Mouse (Mus musculus): ENCODE measurements around the gene Rab11fip5. TPM values are rescaled to one million over a fixed set of nuclear protein-coding genes. Genes with fewer than 3 reads are reported as not detected.

Rab11fip5 gene
- polyA plus RNA-seq, 1 experiment from 2014 or later: 15.0 TPM

DNA sequence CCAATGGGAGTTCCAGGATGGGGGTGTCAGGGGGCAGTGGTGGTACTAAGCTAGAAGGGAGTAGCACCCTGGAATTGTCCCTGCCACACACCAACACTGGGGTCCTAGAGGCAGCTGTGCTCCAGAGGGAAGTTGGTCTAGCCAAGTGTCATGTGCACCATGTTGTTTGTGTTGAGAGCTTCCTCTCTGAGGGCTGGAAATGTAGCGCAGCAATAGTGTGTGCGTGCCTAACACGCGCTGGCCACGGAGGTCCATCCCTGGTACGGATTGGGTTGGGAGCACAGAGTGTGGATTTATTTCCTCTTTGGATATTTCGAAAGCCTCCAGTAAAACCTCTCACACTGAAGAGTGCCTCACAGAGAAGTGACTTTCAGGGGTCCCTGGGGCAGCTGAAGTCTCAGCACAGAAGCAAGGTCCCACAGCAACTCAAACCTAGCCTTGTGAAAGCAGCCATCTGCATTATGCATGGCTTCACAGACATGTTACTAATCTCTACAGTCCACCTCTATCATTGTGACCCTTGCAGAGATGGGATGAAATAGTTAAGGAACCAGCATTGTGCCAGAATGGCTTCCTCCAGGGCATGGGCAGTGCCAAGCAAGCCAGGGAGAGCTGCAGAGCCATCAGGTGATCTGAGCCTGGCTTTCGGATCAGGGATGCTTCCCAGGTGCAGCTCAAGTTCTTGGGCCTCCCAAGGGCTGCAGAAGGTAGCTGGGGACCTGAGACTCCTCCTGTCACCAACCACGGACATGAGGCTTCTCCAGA, 3.6 kb downstream of the Rab11fip5 start:
- Histone ChIP-seq H3K4me1 (ENCODE audit: control insufficient read depth, insufficient read depth, low read length) (peaks cover 29% of the 10 kb centered on the region), H3K27ac (replicated peaks; ENCODE audit: low read depth, low read length) (no peak overlapping the region), H3K9me3 (ENCODE audit: control insufficient read depth, low read length) (no peaks in the 10 kb centered on the region), H3K4me2 (ENCODE audit: low read length) (no peak overlapping the region), H3K4me3 (replicated peaks; ENCODE audit: low read depth, low read length) (no peak overlapping the region), H3K9ac (replicated peaks; ENCODE audit: low read length) (no peak overlapping the region), H3K27me3 (ENCODE audit: control insufficient read depth, insufficient read depth, low read length) (no peaks in the 10 kb centered on the region), H3K36me3 (ENCODE audit: control insufficient read depth, insufficient read depth, low read length) (no peaks in the 10 kb centered on the region)
- DNase-seq: no peak
- WGBS: 89% methylated on average over 9 of the region's 9 CpGs
- no peak for ATAC-seq (ENCODE audit: low FRiP score, low TSS enrichment)

GRCm38 (mm10) chr6:85370041-85370440, 4.4 kb downstream of the Rab11fip5 start:
- Histone ChIP-seq H3K9ac (replicated peaks; ENCODE audit: low read length) (no peak overlapping the region), H3K27ac (replicated peaks; ENCODE audit: low read depth, low read length) (no peak overlapping the region), H3K9me3 (ENCODE audit: control insufficient read depth, low read length) (no peaks in the 10 kb centered on the region)

DNA sequence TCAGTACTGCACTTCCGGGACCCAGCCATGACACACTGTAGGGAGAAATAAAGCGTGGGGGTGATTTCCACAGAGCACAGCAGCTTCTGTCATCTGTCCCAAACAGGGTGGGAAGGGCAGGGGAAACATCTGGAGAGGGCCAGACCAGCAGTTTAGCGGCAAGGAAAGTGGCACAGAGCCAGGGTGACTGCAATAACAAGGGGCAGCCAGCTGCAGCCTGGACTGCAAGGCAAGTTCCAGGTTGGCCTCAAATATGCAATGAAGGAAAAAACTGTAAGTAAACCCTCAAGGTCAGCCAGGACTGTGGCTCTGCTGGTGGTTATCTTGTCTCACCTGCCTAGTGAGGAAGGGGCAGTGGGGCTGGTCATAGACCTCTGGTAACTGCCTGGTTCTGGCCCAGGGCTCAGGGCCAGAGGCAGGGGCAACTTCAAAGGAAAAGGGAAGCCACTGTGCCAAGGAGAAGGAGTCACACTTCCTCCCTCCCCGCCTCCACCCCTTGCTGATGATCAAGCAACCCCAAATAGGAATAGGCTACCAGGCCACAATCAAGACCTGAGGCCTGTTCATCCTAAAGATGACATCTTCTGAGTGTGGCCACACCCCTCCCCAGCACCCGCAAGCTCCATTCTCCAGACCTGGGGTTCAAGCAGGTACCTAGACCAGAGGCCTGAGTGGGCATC, 5.1 kb downstream of the Rab11fip5 start:
- DNase-seq: peak; percentile 21

More at GRCm38 (mm10) chr6:85370041-85370440, 4.4 kb downstream of the Rab11fip5 start:
- 90% methylated on average over 5 of the region's 5 CpGs for WGBS
- Histone ChIP-seq H3K4me1 (ENCODE audit: control insufficient read depth, insufficient read depth, low read length) (peaks cover 29% of the 10 kb centered on the region), H3K4me3 (replicated peaks; ENCODE audit: low read depth, low read length) (no peak overlapping the region), H3K27me3 (ENCODE audit: control insufficient read depth, insufficient read depth, low read length) (no peaks in the 10 kb centered on the region), H3K36me3 (ENCODE audit: control insufficient read depth, insufficient read depth, low read length) (no peaks in the 10 kb centered on the region), H3K4me2 (ENCODE audit: low read length) (no peak overlapping the region)
- ATAC-seq (ENCODE audit: low FRiP score, low TSS enrichment) (no peak), DNase-seq (no peak)

DNA sequence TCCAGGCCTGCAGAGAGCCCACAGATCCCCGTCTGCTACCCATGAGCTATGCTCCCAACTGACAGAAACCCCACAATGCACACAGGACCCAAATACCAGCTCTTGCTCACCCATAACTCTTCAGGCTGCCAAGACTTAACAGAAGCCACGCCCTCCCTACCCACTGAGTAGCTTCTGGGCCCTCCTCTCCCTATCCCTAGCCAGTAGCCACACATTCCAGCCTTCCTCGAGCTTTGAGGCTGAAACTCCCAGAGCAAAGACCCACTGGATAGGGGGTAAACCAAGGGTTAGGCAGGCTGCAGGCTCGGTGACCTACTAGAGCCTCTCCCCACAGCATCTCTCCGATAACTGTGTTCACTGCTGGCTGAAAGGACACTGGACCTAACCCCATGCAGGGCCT, 5.7 kb downstream of the Rab11fip5 start:
- Histone ChIP-seq H3K9ac (replicated peaks; ENCODE audit: low read length) (no peak overlapping the region), H3K27me3 (ENCODE audit: control insufficient read depth, insufficient read depth, low read length) (no peaks in the 10 kb centered on the region), H3K36me3 (ENCODE audit: control insufficient read depth, insufficient read depth, low read length) (no peaks in the 10 kb centered on the region), H3K4me1 (ENCODE audit: control insufficient read depth, insufficient read depth, low read length) (peaks cover 27% of the 10 kb centered on the region), H3K27ac (replicated peaks; ENCODE audit: low read depth, low read length) (no peak overlapping the region), H3K9me3 (ENCODE audit: control insufficient read depth, low read length) (no peaks in the 10 kb centered on the region), H3K4me3 (replicated peaks; ENCODE audit: low read depth, low read length) (no peak overlapping the region), H3K4me2 (ENCODE audit: low read length) (no peak overlapping the region)
- WGBS: 67% methylated on average over 5 of the region's 5 CpGs
- ATAC-seq (ENCODE audit: low FRiP score, low TSS enrichment) (no peak), DNase-seq (no peak)

More for the DNA sequence above, 5.1 kb downstream of the Rab11fip5 start:
- H3K4me1 ChIP-seq (ENCODE audit: control insufficient read depth, insufficient read depth, low read length): peaks cover 29% of the 10 kb centered on the region
- 90% methylated on average over 5 of the region's 5 CpGs for WGBS
- ATAC-seq (ENCODE audit: low FRiP score, low TSS enrichment): no peak
- H3K4me3 ChIP-seq (replicated peaks; ENCODE audit: low read depth, low read length): no peak overlapping the region
- no peaks in the 10 kb centered on the region for H3K27me3 ChIP-seq (ENCODE audit: control insufficient read depth, insufficient read depth, low read length)
- no peaks in the 10 kb centered on the region for H3K9me3 ChIP-seq (ENCODE audit: control insufficient read depth, low read length)
- H3K27ac ChIP-seq (replicated peaks; ENCODE audit: low read depth, low read length): no peak overlapping the region
- H3K4me2 ChIP-seq (ENCODE audit: low read length): no peak overlapping the region
- H3K9ac ChIP-seq (replicated peaks; ENCODE audit: low read length): no peak overlapping the region
- no peaks in the 10 kb centered on the region for H3K36me3 ChIP-seq (ENCODE audit: control insufficient read depth, insufficient read depth, low read length)

- H3K27me3 ChIP-seq (ENCODE audit: control insufficient read depth, insufficient read depth, low read length): no peaks in the 10 kb centered on the region
- no peak overlapping the region for H3K4me3 ChIP-seq (replicated peaks; ENCODE audit: low read depth, low read length)
- 76% methylated on average over 1 of the region's 1 CpGs for WGBS
- H3K4me2 ChIP-seq (ENCODE audit: low read length): no peak overlapping the region
- no peaks in the 10 kb centered on the region for H3K36me3 ChIP-seq (ENCODE audit: control insufficient read depth, insufficient read depth, low read length)
- H3K9me3 ChIP-seq (ENCODE audit: control insufficient read depth, low read length): no peaks in the 10 kb centered on the region
- ATAC-seq (ENCODE audit: low FRiP score, low TSS enrichment) (no peak), DNase-seq (no peak)
- peaks cover 21% of the 10 kb centered on the region for H3K4me1 ChIP-seq (ENCODE audit: control insufficient read depth, insufficient read depth, low read length)
- no peak overlapping the region for H3K9ac ChIP-seq (replicated peaks; ENCODE audit: low read length)
- H3K27ac ChIP-seq (replicated peaks; ENCODE audit: low read depth, low read length): no peak overlapping the region
Measured at GRCm38 (mm10) chr6:85368166-85368565, 6.3 kb downstream of the Rab11fip5 start.

DNA sequence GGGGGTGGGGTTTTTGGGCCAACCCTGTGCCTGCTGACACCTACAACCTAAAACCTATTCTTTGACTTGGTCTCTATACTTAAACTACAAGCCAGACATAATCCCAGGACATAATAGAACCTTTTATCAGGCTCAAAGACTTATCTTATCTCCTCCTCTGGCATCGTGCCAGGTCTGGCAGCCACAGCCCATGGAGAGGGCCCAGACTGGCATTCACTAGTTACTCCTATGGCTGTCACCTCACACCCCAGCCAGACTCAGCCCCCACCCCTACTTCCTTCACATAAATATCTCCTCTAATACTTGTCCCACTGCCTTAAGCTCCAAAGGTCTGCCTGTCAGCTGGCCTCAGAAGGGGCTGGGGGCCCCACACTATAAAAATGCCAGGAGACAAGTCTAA, 8.0 kb downstream of the Rab11fip5 start:
- H3K4me2 ChIP-seq (ENCODE audit: low read length): no peak overlapping the region
- H3K9me3 ChIP-seq (ENCODE audit: control insufficient read depth, low read length): no peaks in the 10 kb centered on the region
- H3K27me3 ChIP-seq (ENCODE audit: control insufficient read depth, insufficient read depth, low read length): no peaks in the 10 kb centered on the region
- peaks cover 6% of the 10 kb centered on the region; the same call in 1 of the 2 replicates for H3K4me1 ChIP-seq (ENCODE audit: control insufficient read depth, insufficient read depth, low read length)
- DNase-seq (peak; percentile 25), ATAC-seq (ENCODE audit: low FRiP score, low TSS enrichment) (no peak)
- H3K27ac ChIP-seq (replicated peaks; ENCODE audit: low read depth, low read length): no peak overlapping the region
- WGBS: 61% methylated on average over 1 of the region's 1 CpGs
- H3K4me3 ChIP-seq (replicated peaks; ENCODE audit: low read depth, low read length): no peak overlapping the region
- no peaks in the 10 kb centered on the region for H3K36me3 ChIP-seq (ENCODE audit: control insufficient read depth, insufficient read depth, low read length)
- no peak overlapping the region for H3K9ac ChIP-seq (replicated peaks; ENCODE audit: low read length)

DNA sequence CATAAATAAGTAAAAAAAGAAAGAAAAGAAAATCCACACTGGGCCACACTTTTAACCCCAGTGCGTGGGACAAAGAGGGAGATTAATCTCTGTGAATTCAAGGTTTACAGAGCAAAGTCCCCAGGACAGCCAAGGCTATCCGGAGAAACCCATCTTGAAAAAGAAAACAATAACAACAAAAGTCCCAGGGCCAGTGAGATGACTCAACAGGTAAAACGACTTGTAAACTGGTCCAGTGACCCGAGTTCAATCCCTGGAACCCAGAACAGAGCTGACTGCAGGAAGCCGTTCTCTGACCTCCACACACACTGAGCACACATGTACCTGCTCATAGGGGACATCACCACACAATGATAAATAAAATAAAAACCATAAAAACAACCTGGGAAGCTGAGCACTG, 10.0 kb downstream of the Rab11fip5 start:
- Histone ChIP-seq H3K4me1 (ENCODE audit: control insufficient read depth, insufficient read depth, low read length) (peaks cover 6% of the 10 kb centered on the region; the same call in 1 of the 2 replicates), H3K9ac (replicated peaks; ENCODE audit: low read length) (no peak overlapping the region), H3K27me3 (ENCODE audit: control insufficient read depth, insufficient read depth, low read length) (no peaks in the 10 kb centered on the region), H3K27ac (replicated peaks; ENCODE audit: low read depth, low read length) (no peak overlapping the region), H3K4me3 (replicated peaks; ENCODE audit: low read depth, low read length) (no peak overlapping the region), H3K4me2 (ENCODE audit: low read length) (no peak overlapping the region), H3K9me3 (ENCODE audit: control insufficient read depth, low read length) (no peaks in the 10 kb centered on the region), H3K36me3 (ENCODE audit: control insufficient read depth, insufficient read depth, low read length) (no peaks in the 10 kb centered on the region)
- no peak for DNase-seq
- 76% methylated on average over 5 of the region's 5 CpGs for WGBS
- no peak for ATAC-seq (ENCODE audit: low FRiP score, low TSS enrichment)

GRCm38 (mm10) chr6:85363906-85364260, 10.6 kb downstream of the Rab11fip5 start:
- no peaks in the 10 kb centered on the region for H3K27me3 ChIP-seq (ENCODE audit: control insufficient read depth, insufficient read depth, low read length)
- ATAC-seq (ENCODE audit: low FRiP score, low TSS enrichment) (no peak), DNase-seq (no peak)
- H3K27ac ChIP-seq (replicated peaks; ENCODE audit: low read depth, low read length): no peak overlapping the region
- 88% methylated on average over 4 of the region's 4 CpGs for WGBS
- no peak overlapping the region for H3K9ac ChIP-seq (replicated peaks; ENCODE audit: low read length)
- no peak overlapping the region for H3K4me2 ChIP-seq (ENCODE audit: low read length)
- H3K36me3 ChIP-seq (ENCODE audit: control insufficient read depth, insufficient read depth, low read length): no peaks in the 10 kb centered on the region
- no peaks in the 10 kb centered on the region for H3K9me3 ChIP-seq (ENCODE audit: control insufficient read depth, low read length)
- H3K4me1 ChIP-seq (ENCODE audit: control insufficient read depth, insufficient read depth, low read length): 0 out of 2 replicates have a peak, but pooled peaks cover 6% of the 10 kb centered on the region
- no peak overlapping the region for H3K4me3 ChIP-seq (replicated peaks; ENCODE audit: low read depth, low read length)
